Mouse (Mus musculus): ENCODE data around the gene Arhgef10l.

DNA sequence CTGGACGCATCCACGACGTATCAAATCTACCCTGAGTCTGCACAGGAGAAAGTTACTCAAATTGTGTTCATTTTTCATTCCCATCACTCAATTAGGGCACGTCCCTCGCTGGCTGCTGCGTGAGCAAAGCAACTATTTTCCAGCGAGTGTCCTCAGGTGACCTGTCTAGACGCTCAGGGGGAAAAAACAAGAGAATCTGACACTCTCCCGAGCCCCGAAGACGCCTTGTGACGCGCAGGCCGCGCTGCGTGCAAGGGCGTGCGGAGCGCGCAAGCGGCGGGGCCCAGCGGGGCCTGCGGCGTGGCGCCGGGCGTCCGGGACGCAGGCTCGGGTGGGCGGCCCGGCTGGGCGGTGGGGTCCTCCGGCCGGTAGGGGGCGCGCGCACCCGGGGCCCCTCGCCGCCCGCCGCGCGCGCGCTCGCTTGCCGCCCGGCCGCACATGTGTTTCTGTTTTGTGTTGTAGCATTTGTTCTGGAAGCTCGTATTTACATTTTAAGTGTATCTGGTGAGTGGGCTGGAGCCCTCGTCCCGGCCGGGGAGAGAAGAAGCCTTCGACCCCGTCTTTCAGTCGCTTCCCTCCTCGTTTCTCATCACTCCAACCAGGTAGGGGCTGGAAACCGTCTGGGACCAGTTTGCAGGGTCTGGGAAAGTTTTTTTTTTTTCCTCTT lies 35.4 kb upstream of the Arhgef10l start:
- TF ChIP-seq CTCF (IDR thresholded peaks at IDR 0.05; ENCODE audit: low read depth) (peak; percentile 41), EP300 (IDR thresholded peaks at IDR 0.05; ENCODE audit: low read depth) (no peak)

Measured in liver, postnatal 0 days (tissue).